In genomic region chr16:32876831-32877230, GRCm38 (mm10) we compare ENCODE assay signal across 8 mouse cellular contexts. TPM values are rescaled to one million over a fixed set of nuclear protein-coding genes. Genes with fewer than 3 reads are reported as not detected.
DNase-seq lines count a peak whose midpoint lies in the region; ATAC-seq lines count a peak whose summit lies in the region.

No protein-coding gene starts in this region.

- no peak for ATAC-seq in lung, embryonic 15.5 days (ENCODE audit: borderline replicate concordance, extremely low read depth, low FRiP score, low TSS enrichment)
- no peak for ATAC-seq in limb, embryonic 12.5 days (ENCODE audit: insufficient number of reproducible peaks, insufficient read depth, low FRiP score, low TSS enrichment, low read depth)
- no peak for ATAC-seq in neural tube, embryonic 14.5 days (ENCODE audit: low read depth)

- H3K36me3 ChIP-seq in lung, embryonic 15.5 days: no peaks in the 10 kb centered on the region
- H3K36me3 ChIP-seq in forebrain, embryonic 10.5 days (replicated peaks): no peaks in the 10 kb centered on the region
- H3K36me3 ChIP-seq in limb, embryonic 12.5 days: no peaks in the 10 kb centered on the region; the same call in 1 of the 2 replicates
- H3K36me3 ChIP-seq in neural tube, embryonic 14.5 days (ENCODE audit: control insufficient read depth, insufficient read depth, low read length): no peaks in the 10 kb centered on the region

- DNase-seq in lung, postnatal 10 days: no peak
- DNase-seq in forebrain, embryonic 10.5 days (ENCODE audit: extremely low spot score, low spot score): no peak
- no peak for DNase-seq in cerebellum, postnatal 14 days
- no peak for DNase-seq in thymus, postnatal 25 days
- no peak for DNase-seq in spleen, postnatal 10 days (ENCODE audit: low spot score in 2 of 2)

- WGBS in lung, embryonic 15.5 days: 13% methylated on average over 9 of the region's 9 CpGs
- 39% methylated on average over 9 of the region's 9 CpGs for WGBS in forebrain, embryonic 10.5 days
- 33% methylated on average over 9 of the region's 9 CpGs for WGBS in limb, embryonic 12.5 days
- 32% methylated on average over 9 of the region's 9 CpGs for WGBS in neural tube, embryonic 14.5 days

- H3K4me3 ChIP-seq in lung, embryonic 15.5 days: peak overlapping the region; percentile 93
- H3K4me3 ChIP-seq in forebrain, embryonic 10.5 days: peak overlapping the region; percentile 90
- peak overlapping the region; percentile 94 for H3K4me3 ChIP-seq in limb, embryonic 12.5 days (replicated peaks)
- peak overlapping the region; percentile 85 for H3K4me3 ChIP-seq in neural tube, embryonic 14.5 days (ENCODE audit: low read depth, low read length)

- H3K9me3 ChIP-seq in lung, embryonic 15.5 days: no peaks in the 10 kb centered on the region
- H3K9me3 ChIP-seq in forebrain, embryonic 10.5 days: no peaks in the 10 kb centered on the region
- no peaks in the 10 kb centered on the region for H3K9me3 ChIP-seq in limb, embryonic 12.5 days
- H3K9me3 ChIP-seq in neural tube, embryonic 14.5 days (ENCODE audit: control insufficient read depth, low read length): no peaks in the 10 kb centered on the region

- H3K27ac ChIP-seq in lung, embryonic 15.5 days: no peak overlapping the region
- peak overlapping the region; percentile 90; the same call in 1 of the 2 replicates for H3K27ac ChIP-seq in forebrain, embryonic 10.5 days
- H3K27ac ChIP-seq in limb, embryonic 12.5 days: no peak overlapping the region
- H3K27ac ChIP-seq in neural tube, embryonic 14.5 days (ENCODE audit: low read depth, low read length): no peak overlapping the region

- peak overlapping the region; percentile 89 for H3K9ac ChIP-seq in lung, embryonic 15.5 days
- peak overlapping the region; percentile 92 for H3K9ac ChIP-seq in limb, embryonic 12.5 days (replicated peaks)
- peak overlapping the region; percentile 82 for H3K9ac ChIP-seq in neural tube, embryonic 14.5 days (replicated peaks; ENCODE audit: low read depth, low read length)

- no peaks in the 10 kb centered on the region for H3K27me3 ChIP-seq in lung, embryonic 15.5 days
- no peaks in the 10 kb centered on the region for H3K27me3 ChIP-seq in forebrain, embryonic 10.5 days (ENCODE audit: poor library complexity, severe bottlenecking)
- no peaks in the 10 kb centered on the region for H3K27me3 ChIP-seq in limb, embryonic 12.5 days
- H3K27me3 ChIP-seq in neural tube, embryonic 14.5 days (ENCODE audit: control insufficient read depth, insufficient read depth, low read length): peaks cover 2% of the 10 kb centered on the region; the same call in 1 of the 2 replicates

- H3K4me1 ChIP-seq in lung, embryonic 15.5 days: peaks cover 16% of the 10 kb centered on the region
- peaks cover 19% of the 10 kb centered on the region for H3K4me1 ChIP-seq in forebrain, embryonic 10.5 days
- peaks cover 14% of the 10 kb centered on the region for H3K4me1 ChIP-seq in limb, embryonic 12.5 days (replicated peaks)
- H3K4me1 ChIP-seq in neural tube, embryonic 14.5 days (ENCODE audit: control insufficient read depth, insufficient read depth, low read length): peaks cover 14% of the 10 kb centered on the region

- H3K4me2 ChIP-seq in lung, embryonic 15.5 days: peak overlapping the region; percentile 79
- peak overlapping the region; percentile 81 for H3K4me2 ChIP-seq in limb, embryonic 12.5 days
- H3K4me2 ChIP-seq in neural tube, embryonic 14.5 days (ENCODE audit: low read depth, low read length): peak overlapping the region; percentile 69

RNA-seq across cellular contexts. Expression of gene Fyttd1, which starts 0.5 kb away (rescaled TPM):
- polyA plus RNA-seq in lung, embryonic 15.5 days (2015; fragmentation: Nextera tagmentation; extraction: Ambion mirVana): 92.4 and 101 TPM in 2 replicates
- polyA plus RNA-seq in forebrain, embryonic 10.5 days (2016; fragmentation: Nextera tagmentation; extraction: Ambion mirVana): 99.0 and 101 TPM in 2 replicates
- 118 and 121 TPM in 2 replicates for polyA plus RNA-seq in limb, embryonic 12.5 days (2016; fragmentation: Nextera tagmentation; extraction: Ambion mirVana)
- polyA plus RNA-seq in neural tube, embryonic 14.5 days (2014; fragmentation: Nextera tagmentation; extraction: Ambion mirVana): 136 and 147 TPM in 2 replicates

RNA-seq across cellular contexts. Expression of gene Rubcn, which starts 0.7 kb away (rescaled TPM):
- polyA plus RNA-seq in lung, embryonic 15.5 days (2015; fragmentation: Nextera tagmentation; extraction: Ambion mirVana): 18.2 and 18.8 TPM in 2 replicates
- 18.0 and 19.9 TPM in 2 replicates for polyA plus RNA-seq in forebrain, embryonic 10.5 days (2016; fragmentation: Nextera tagmentation; extraction: Ambion mirVana)
- polyA plus RNA-seq in limb, embryonic 12.5 days (2016; fragmentation: Nextera tagmentation; extraction: Ambion mirVana): 16.3 and 19.3 TPM in 2 replicates
- polyA plus RNA-seq in neural tube, embryonic 14.5 days (2014; fragmentation: Nextera tagmentation; extraction: Ambion mirVana): 29.1 and 34.0 TPM in 2 replicates

RNA-seq across cellular contexts. Expression of gene Lrch3, which starts 37.1 kb away (rescaled TPM):
- 20.4 and 21.6 TPM in 2 replicates for polyA plus RNA-seq in lung, embryonic 15.5 days (2015; fragmentation: Nextera tagmentation; extraction: Ambion mirVana)
- 29.4 and 33.9 TPM in 2 replicates for polyA plus RNA-seq in forebrain, embryonic 10.5 days (2016; fragmentation: Nextera tagmentation; extraction: Ambion mirVana)
- 40.6 and 41.3 TPM in 2 replicates for polyA plus RNA-seq in limb, embryonic 12.5 days (2016; fragmentation: Nextera tagmentation; extraction: Ambion mirVana)
- polyA plus RNA-seq in neural tube, embryonic 14.5 days (2014; fragmentation: Nextera tagmentation; extraction: Ambion mirVana): 49.1 and 49.8 TPM in 2 replicates
